Mouse (Mus musculus): ENCODE results near the gene Gnb5.

DNA sequence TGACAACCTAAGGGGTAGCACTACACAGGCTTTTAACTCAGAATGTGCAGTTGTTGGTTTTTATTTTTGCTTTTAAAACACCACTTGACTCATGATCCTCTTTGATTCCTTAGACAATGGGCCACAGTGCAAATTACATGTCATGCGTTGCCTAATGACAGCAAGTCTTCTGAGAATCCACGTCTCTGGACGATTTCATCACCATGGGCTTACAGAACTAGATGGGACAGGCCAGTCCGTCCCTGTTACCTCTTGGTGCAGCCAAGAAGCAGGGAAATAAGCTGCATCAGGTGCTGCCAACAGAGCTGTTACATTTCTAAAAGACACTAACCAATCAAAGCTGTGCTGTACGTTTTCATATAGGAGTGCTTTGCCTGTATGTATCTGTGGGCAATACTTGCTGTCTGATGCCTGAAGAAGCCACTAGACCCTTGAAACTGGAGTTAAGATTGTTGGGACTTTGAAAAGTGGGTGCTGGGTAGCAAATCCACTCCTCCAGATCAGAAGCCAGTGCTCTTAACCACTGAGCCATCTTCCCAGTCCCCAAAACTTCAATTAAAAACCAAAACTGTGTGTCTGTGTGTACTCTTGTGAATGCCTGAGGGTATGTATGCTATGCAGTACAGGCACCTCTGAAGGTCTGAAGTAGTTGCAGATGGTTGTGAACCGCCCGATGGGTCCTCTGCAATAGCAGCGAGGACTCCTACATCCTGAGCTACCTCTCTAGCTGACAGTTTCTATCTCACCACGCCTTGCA is 79.3 kb downstream of the Gnb5 start:
- TF ChIP-seq GATA1 (IDR thresholded peaks at IDR 0.05; ENCODE audit: borderline replicate concordance, low read length) (no peak), FLI1 (IDR thresholded peaks at IDR 0.05; ENCODE audit: low read length) (no peak)

All from megakaryocyte, embryonic 14.5 days (primary cell).